Mouse (Mus musculus): ENCODE results near the gene Gm27029.
"Not testable (repeated sequence)": the region's sequence is repeated elsewhere in the genome, so short reads cannot be mapped to it uniquely, and the experiment has no call there.

The Gm27029 gene

GRCm38 (mm10) chr11:101455627-101456026 lies 31.0 kb upstream of the Gm27029 start:
- DNase-seq: no peak

DNA sequence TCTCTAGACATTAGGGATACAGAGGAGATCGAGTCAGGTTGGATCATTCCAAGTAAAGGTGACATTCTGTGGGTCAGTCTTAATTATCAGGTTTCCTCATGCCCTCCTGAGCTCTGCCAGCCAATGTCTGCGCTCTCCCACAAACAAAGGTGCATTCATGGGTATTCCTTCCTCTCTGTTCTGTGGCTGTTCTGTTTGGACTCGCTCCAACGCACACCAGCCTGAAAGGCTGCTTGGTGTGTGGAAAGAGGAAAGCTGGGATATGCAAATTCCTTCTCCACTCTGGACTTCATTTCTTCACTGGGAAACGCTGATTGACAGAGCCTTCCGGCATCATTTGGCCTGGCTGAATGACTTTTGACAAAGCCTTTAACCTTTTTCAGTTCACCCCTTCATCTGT lies 30.1 kb upstream of the Gm27029 start:
- no peak for DNase-seq

DNA sequence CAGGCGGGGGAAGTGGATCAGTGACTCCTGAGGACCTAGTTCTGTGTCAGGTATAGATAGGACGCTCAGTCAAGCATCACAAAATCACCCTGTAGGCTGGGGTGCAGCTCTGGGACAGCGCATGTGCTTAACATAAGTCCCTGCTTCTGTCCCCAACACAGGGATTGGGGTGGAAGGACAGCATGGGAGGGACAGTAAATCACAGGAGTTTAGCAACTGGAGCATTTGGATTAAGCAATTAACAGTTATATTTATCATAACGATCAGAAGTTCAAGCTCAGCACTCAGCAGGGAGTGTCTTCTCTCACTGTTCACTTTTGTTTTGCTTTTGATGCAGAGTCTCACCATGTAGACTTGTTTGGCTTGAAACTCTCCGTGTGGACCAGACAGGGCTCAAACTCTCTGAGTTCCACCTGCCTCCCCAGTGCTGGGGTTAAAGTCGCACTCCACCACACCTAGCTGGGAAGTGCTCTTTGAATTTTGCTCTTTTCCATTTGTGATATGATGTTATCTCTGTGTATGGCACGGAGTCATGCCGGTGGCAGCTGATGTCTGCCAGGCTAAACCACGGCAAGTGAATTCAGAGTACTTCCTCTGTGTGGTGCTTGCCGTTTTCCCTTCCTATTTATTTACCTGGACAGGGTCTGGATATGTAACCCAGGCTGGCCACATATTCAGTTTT lies 27.6 kb upstream of the Gm27029 start:
- DNase-seq: no peak

DNA sequence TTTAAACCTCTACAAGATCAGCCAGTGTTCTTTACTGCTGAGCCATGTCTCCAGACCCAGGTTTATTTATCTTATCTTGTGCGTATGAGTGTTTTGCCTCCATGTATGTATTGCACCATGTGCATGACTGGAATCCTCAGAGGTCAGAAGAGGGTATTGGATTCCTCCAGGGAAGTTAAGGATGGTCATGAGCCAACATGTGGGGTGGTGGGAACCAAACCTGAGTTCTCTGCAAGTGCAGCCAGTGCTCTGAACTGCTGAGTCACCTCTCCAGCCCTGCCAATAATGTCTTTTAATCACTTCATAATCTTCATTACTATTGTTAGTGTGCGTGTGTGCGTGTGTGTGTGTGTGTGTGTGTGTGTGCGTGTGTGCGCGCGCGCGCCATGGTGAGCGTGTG lies 26.9 kb upstream of the Gm27029 start:
- no peak for DNase-seq

- no peak for DNase-seq
These were observed 25.8 kb upstream of the Gm27029 start for GRCm38 (mm10) chr11:101450394-101450793.

DNA sequence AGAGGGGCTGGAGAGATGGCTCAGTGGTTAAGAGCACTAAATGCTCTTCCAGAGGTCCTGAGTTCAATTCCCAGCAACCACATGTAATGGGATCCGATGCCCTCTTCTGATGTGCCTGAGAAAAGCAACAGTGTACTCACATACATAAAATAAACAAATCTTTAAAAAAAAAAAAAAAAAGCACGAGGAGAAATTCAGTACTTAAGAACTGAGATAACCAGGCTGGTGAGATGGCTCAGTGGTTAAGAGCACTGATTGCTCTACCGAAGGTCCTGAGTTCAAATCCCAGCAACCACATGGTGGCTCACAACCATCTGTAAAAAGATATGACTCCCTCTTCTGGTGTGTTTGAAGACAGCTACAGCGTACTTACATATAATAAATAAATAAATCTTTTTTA lies 25.0 kb upstream of the Gm27029 start:
- not testable (repeated sequence) for DNase-seq

- no peak for DNase-seq
These were observed 24.3 kb upstream of the Gm27029 start for GRCm38 (mm10) chr11:101448899-101449298.

DNA sequence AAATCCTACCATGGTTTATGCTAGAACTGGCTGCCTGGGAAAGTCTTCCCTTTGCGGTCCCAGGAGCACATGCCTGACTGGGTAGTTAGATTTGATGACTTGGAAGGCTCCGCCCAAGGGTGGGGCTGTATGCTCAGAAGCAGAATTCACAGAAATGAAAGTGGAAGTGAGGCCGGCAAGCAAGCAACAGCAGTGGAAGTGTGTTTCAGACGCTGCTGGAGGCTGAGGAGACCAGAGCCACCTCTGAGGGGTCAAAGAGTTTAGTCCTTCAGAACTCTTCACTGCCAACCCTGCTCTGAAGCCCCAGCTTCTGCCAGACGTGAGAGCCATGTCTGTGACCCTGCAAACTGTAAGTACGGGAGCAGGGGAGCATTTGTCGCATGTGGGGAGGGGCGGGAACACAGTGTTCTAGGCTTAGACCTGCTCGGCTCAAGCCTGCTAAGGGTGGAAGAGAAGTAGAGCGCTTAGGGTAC lies 23.7 kb upstream of the Gm27029 start, which contains the start of gene Ifi35:
Gene Ifi35, plus strand, starts transcription at position 134 of the 473 bp plus-strand sequence.
- no peak for DNase-seq

DNA sequence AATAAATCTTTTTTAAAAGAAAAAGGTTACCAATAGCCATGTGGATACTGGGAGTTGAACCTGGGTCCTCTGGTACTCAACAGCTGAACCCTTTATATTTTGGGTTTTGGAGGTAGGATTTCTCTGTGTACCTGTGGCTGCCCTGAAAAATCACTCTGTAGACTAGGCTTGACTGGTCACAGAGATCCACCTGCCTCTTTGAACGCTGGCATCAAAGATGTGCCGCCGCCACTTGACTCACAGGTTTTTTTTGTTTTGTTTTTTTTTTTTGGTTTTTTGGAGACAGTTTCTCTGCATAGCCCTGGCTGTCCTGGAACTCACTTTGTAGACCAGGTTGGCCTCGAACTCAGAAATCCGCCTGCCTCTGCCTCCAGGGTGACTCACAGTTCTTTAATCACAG lies 23.2 kb upstream of the Gm27029 start:
- no peak for DNase-seq

DNA sequence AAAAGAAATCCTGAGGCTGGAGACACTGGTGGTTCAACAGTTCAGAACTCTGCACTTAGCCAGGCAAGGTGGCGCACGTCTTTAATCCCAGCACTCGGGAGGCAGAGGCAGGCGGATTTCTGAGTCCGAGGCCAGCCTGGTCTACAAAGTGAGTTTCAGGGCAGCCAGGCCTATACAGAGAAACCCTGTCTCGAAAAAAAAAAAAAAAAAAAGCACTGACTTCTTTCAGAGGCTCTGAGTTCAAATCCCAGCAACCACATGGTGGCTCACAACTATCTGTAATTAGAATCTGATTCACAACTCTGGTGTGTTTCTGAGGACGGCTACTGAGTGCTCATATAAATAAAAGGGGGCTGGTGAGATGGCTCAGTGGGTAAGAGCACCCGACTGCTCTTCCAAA lies 22.3 kb upstream of the Gm27029 start:
- not testable (repeated sequence) for DNase-seq

GRCm38 (mm10) chr11:101446319-101446718 lies 21.7 kb upstream of the Gm27029 start:
- DNase-seq: no peak

- no peak for DNase-seq
These were observed 18.2 kb upstream of the Gm27029 start for GRCm38 (mm10) chr11:101442760-101443159.

DNA sequence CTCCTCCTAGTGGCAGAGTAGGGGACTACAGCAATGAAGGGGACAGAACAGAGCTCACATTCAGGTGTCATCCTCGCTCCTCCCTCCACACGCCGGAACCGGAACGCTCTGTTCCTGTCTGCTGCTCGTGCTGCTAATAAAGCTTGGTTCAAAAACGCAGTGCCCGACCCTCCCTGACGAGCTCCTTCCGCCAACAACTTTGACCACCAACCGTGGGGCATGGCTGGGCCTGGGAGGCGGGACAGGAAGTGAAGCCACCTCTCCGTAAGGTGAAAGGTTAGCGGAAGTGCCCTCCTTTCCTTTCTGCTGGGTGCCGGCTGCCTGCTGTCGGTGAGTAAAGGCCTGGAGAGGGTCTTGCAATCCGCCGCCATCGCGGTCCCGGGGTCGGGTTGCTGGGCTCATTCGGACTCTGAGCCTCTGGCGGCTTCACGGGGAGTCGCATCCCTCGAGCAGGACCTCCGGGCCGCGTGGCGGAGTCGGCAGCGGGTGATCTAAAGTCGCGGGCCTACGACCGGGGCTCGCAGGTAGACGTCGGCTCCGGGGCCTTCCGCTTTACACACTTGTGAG lies 17.6 kb upstream of the Gm27029 start, which contains the start of gene Rpl27:
Gene Rpl27, plus strand, starts transcription at position 172 of the 567 bp plus-strand sequence.
- DNase-seq: peak; percentile 97 to 98

- not testable (repeated sequence) for DNase-seq
These were observed 17.0 kb upstream of the Gm27029 start for GRCm38 (mm10) chr11:101441450-101442126.

DNA sequence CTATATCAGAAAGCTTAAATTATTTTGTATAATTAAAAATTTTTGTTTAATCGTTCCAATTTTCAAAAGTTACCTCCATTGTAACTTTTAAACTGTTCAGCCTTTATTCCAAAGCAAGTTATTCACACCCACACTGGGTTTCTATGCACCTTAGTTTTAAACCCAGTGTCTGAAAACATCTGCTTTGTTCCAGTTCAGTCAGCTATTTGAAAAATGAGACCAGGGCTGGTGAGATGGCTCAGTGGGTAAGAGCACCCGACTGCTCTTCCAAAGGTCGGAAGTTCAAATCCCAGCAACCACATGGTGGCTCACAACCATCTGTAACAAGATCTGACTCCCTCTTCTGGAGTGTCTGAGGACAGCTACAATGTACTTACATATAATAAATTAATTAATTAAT lies 13.4 kb upstream of the Gm27029 start:
- DNase-seq: not testable (repeated sequence)

DNA sequence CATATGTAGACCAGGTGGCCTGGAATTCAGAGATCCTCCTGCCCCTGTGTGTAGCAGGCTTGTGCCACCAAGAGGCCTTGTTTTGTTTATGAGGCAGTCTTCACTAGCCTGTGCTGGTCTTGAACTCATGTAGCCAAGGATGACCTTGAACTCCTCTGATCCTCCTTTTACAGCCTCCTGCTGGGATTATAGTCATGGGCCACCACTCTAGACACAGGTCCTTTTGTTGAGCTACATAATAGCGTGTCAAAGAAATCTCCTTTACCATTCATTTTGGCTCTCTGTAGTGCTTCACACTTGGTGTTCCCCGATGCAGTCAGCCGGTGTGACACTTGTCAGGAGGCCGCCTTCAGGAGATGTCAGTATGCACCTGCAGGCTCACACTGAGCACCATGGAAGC lies 12.3 kb upstream of the Gm27029 start:
- no peak for DNase-seq

DNA sequence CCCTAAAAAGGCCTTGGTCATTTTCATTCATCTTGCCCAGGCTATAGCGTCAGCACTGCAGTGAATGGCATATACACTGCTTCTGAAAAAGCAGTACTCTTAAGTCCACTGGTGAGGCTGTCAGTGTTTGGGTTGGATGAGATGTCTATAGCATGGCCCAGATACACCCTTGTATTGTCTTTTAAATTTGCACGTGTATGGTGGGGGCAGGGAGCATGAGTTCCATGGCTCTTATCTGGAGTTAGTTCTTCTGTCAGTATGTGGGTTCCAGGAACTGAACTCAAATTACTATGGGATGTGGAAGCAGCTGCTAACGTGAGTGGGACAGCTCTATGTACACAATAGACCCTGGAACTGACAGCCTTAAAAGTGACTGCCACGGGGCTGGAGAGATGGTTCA lies 11.2 kb upstream of the Gm27029 start:
- no peak for DNase-seq

DNA sequence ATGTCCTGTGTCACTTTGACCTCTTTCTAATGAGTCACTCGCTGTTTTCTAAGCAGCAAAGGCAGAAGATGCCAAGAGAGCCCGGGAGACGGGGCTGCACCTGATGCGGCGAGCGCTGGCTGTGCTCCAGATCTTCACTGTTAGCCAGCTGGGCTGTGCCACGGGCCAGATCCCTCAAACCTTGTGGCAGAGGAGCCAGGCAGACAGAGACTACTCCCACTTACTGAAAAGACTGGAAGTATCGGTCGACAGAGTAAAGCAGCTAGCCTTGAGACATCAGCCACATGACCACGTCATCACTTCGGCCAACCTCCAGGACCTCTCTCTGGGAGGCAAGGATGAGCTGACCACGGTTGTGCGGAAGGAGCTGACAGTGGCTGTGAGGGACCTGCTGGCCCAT lies 8.8 kb upstream of the Gm27029 start:
- peak; percentile 57 to 60 for DNase-seq

- no peak for DNase-seq
These were observed 6.7 kb upstream of the Gm27029 start for GRCm38 (mm10) chr11:101431327-101431726.

DNA sequence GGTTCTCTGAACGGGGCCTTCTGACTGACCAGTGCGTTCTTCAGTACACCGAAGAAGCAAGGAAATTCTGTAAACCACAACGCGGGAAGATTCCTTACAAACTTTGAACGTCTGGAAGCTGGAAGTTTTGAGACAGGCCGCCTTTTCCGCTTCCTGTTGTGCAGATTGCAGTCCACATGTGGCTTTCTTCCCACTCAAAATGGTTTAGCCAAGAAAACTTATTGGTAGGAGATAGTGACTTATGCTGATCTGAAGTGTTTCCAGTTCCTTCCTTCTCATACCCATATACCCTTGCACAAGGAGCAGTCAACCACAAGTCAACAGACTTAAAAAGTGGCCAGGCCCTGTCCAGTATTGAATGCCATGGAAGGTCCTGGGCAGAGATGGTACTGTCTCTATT lies 1.6 kb upstream of the Gm27029 start:
- DNase-seq: no peak

GRCm38 (mm10) chr11:101424925-101425813 lies 573 bp upstream of the Gm27029 start, which contains the start of the genes Rundc1 and Ptges3l:
TSS of gene Rundc1 (plus strand) at chr11:101425085.
TSS of gene Ptges3l (minus strand) at chr11:101425333.
- peak; percentile 96 to 98 for DNase-seq

DNA sequence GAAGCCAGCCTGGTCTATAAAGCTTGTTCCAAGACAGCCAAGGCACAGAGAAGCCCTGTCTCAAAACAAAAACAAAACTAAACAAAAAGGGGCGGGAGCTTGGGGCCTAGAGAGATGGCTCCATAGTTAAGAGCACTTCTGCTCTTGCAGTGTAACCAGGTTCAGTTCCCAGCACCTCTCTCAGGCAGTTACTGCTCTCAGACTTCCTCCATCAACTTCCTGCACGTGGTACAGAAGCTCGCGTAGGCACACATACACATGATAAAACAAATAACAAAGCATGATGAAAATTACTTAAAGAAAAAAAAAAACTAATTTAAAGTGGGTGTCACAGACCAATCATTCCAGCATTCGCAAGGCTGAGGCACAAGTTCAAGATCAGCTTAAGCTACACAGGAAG lies 4.4 kb downstream of the Gm27029 start:
- no peak for DNase-seq

- DNase-seq: no peak
These were observed 5.0 kb downstream of the Gm27029 start for GRCm38 (mm10) chr11:101419610-101420009.
